Mouse (Mus musculus) midbrain, embryonic 11.5 days (tissue): ENCODE results near the gene E330021D16Rik. TPM values are rescaled to one million over a fixed set of nuclear protein-coding genes. Genes with fewer than 3 reads are reported as not detected.

ENCODE experiments used
- ATAC-seq: fragments of 200-750 bp; cut with Nextera tagmentation; 2 replicates; pipeline ENCODE4 v1.8.0; 2017; ENCODE audit warnings: moderate TSS enrichment, moderate library complexity; ENCODE audit not compliant: low FRiP score
- DNase-seq: peaks from one replicate; pipeline ENCODE4 v3.0.0; 2015; ENCODE audit warnings: low spot score; ENCODE audit errors: missing footprints
- H3K27ac ChIP-seq: fragments of 300-500 bp; sonication (generic); 2 replicates; pipeline ENCODE4 v1.5.1; 2014; ENCODE audit warnings: low read depth, low read length
- H3K27me3 ChIP-seq: fragments of 300-500 bp; sonication (generic); 2 replicates; pipeline ENCODE4 v1.6.1; 2014; ENCODE audit warnings: mild to moderate bottlenecking, low read length, moderate library complexity, mixed read lengths; ENCODE audit not compliant: control insufficient read depth, insufficient read depth
- H3K36me3 ChIP-seq: fragments of 300-500 bp; sonication (generic); 2 replicates; pipeline ENCODE4 v1.6.1; 2014; ENCODE audit warnings: mild to moderate bottlenecking, low read length, moderate library complexity, mixed read lengths; ENCODE audit not compliant: control insufficient read depth, insufficient read depth
- H3K4me1 ChIP-seq: fragments of 300-500 bp; sonication (generic); 2 replicates; pipeline ENCODE4 v1.6.1; 2014; ENCODE audit warnings: low read length; ENCODE audit not compliant: control insufficient read depth, insufficient read depth
- H3K4me2 ChIP-seq: fragments of 300-500 bp; sonication (generic); 2 replicates; pipeline ENCODE4 v1.6.1; 2014; ENCODE audit warnings: mild to moderate bottlenecking, moderate library complexity
- H3K4me3 ChIP-seq: fragments of 300-500 bp; sonication (generic); 2 replicates; pipeline ENCODE4 v1.5.1; 2014; ENCODE audit warnings: low read depth, low read length
- H3K9ac ChIP-seq: fragments of 300-500 bp; sonication (generic); 2 replicates; pipeline ENCODE4 v1.6.1; 2014; ENCODE audit warnings: low read length
- H3K9me3 ChIP-seq: fragments of 300-500 bp; sonication (generic); 2 replicates; pipeline ENCODE4 v1.6.1; 2016; ENCODE audit warnings: low read length; ENCODE audit not compliant: control insufficient read depth
- WGBS: fragments of 180-500 bp; shearing (Covaris S2); extraction: QIAGEN DNeasy Blood & Tissue Kit; methylation state at CpG from one replicate; pipeline ENCODE4 v1.1.7; 2014; 5-methylcytosine and 5-hydroxymethylcytosine counted together
- polyA plus RNA-seq: library from polyadenylated mRNA; unstranded; fragments of >200 nt; fragmentation: Nextera tagmentation; extraction: Ambion mirVana; gene quantifications from 2 replicates; pipeline ENCODE4 v1.2.1, GENCODE M21; 2014

E330021D16Rik gene
- polyA plus RNA-seq, 1 experiment from 2014 or later: not detected

GRCm38 (mm10) chr6:136427240-136427639 is 11.9 kb upstream of the E330021D16Rik start:
- no peak overlapping the region for H3K4me3 ChIP-seq
- H3K27ac ChIP-seq: no peak overlapping the region
- H3K4me1 ChIP-seq: no peaks in the 10 kb centered on the region
- WGBS: 90% methylated on average over 6 of the region's 6 CpGs
- no peaks in the 10 kb centered on the region for H3K27me3 ChIP-seq
- H3K9me3 ChIP-seq: no peaks in the 10 kb centered on the region
- ATAC-seq (no peak), DNase-seq (no peak)
- H3K4me2 ChIP-seq: no peak overlapping the region
- no peaks in the 10 kb centered on the region for H3K36me3 ChIP-seq
- no peak overlapping the region for H3K9ac ChIP-seq

GRCm38 (mm10) chr6:136425956-136426355 is 10.6 kb upstream of the E330021D16Rik start:
- Histone ChIP-seq H3K27ac (no peak overlapping the region), H3K9ac (no peak overlapping the region), H3K4me2 (no peak overlapping the region), H3K4me1 (no peaks in the 10 kb centered on the region), H3K27me3 (no peaks in the 10 kb centered on the region), H3K9me3 (no peaks in the 10 kb centered on the region), H3K36me3 (no peaks in the 10 kb centered on the region), H3K4me3 (no peak overlapping the region)
- 87% methylated on average over 5 of the region's 5 CpGs for WGBS
- ATAC-seq (no peak), DNase-seq (no peak)

GRCm38 (mm10) chr6:136424166-136424565 is 8.8 kb upstream of the E330021D16Rik start:
- no peak overlapping the region for H3K27ac ChIP-seq
- H3K4me1 ChIP-seq: no peaks in the 10 kb centered on the region
- no peak overlapping the region for H3K9ac ChIP-seq
- 85% methylated on average over 3 of the region's 3 CpGs for WGBS
- no peak overlapping the region for H3K4me2 ChIP-seq
- no peak overlapping the region for H3K4me3 ChIP-seq
- no peak for ATAC-seq
- DNase-seq: no peak
- H3K36me3 ChIP-seq: no peaks in the 10 kb centered on the region
- no peaks in the 10 kb centered on the region for H3K9me3 ChIP-seq
- no peaks in the 10 kb centered on the region for H3K27me3 ChIP-seq

- no peak overlapping the region for H3K4me3 ChIP-seq
- no peaks in the 10 kb centered on the region for H3K9me3 ChIP-seq
- no peak overlapping the region for H3K9ac ChIP-seq
- no peaks in the 10 kb centered on the region for H3K27me3 ChIP-seq
- H3K27ac ChIP-seq: no peak overlapping the region
- H3K4me1 ChIP-seq: no peaks in the 10 kb centered on the region
- H3K36me3 ChIP-seq: no peaks in the 10 kb centered on the region
- no peak overlapping the region for H3K4me2 ChIP-seq
- no peak for ATAC-seq
- DNase-seq: no peak
- WGBS: 93% methylated on average over 5 of the region's 5 CpGs
Measured at GRCm38 (mm10) chr6:136423201-136423600, 7.8 kb upstream of the E330021D16Rik start.

DNA sequence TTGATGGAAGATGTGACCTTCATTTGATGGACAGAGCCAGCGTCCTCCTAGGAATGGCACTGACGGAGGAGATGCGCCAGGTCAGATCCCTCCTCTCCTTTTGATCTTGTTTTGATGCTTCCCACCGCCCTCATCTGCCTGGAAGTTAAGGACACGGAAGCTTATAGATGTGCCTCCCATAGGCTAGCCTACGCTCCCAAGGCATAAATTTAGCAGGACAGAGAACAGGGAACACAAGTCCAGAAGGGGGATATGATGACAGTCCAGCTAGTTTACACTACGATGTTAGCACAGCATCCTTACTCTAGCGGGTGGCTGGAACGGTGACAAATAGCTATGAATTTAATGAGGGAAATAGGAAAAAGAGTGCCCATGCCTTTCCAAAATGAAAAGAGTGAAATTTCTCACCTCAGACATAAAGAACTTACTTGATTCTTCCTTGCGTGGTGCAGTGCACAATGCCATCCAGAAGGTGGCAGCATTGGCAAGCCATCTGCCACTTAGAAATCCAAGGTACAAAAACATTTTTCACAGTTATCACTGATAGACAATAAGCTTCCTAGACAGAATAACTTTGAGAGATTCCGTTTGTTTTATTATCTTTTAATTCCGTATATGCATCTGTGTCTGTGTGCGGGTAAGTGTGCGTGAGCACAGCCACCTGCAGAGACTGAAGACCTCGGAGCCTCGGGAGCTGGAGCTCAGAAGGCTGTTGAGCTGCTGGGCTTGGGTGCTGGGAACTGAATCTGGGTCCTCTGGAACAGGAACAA is 6.9 kb upstream of the E330021D16Rik start:
- 63% methylated on average over 16 of the region's 16 CpGs for WGBS
- no peak overlapping the region for H3K27ac ChIP-seq
- DNase-seq (peak; percentile 93), ATAC-seq (0 out of 2 replicates have a peak, but pooled peaks have one; percentile 41)
- no peaks in the 10 kb centered on the region for H3K36me3 ChIP-seq
- H3K4me2 ChIP-seq: no peak overlapping the region
- no peaks in the 10 kb centered on the region for H3K9me3 ChIP-seq
- no peak overlapping the region for H3K4me3 ChIP-seq
- no peaks in the 10 kb centered on the region for H3K4me1 ChIP-seq
- no peaks in the 10 kb centered on the region for H3K27me3 ChIP-seq
- no peak overlapping the region for H3K9ac ChIP-seq

DNA sequence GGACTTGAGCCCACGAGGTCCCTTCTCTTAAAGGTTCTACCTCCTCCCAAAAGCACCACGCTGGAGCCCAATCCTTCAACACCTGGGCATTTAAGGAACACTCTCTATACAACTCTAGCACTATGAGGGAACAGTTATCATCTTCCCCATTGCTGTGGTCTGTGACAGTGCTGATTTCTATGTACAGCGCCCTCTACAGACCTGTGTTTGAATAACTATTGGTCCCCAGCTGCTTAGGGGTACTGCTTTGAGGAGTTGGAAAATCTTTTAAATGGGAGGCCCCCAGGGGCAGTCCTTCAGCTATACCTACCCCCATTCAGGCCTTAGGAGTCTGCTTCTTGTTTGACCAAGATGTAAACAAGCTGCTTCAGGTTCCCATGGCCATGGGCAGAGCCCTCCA is 5.7 kb upstream of the E330021D16Rik start:
- H3K9ac ChIP-seq: no peak overlapping the region
- 62% methylated on average over 3 of the region's 3 CpGs for WGBS
- peak; percentile 28 for ATAC-seq
- no peaks in the 10 kb centered on the region for H3K36me3 ChIP-seq
- no peak for DNase-seq
- H3K4me3 ChIP-seq: no peak overlapping the region
- H3K4me1 ChIP-seq: no peaks in the 10 kb centered on the region
- no peaks in the 10 kb centered on the region for H3K9me3 ChIP-seq
- no peak overlapping the region for H3K27ac ChIP-seq
- H3K27me3 ChIP-seq: no peaks in the 10 kb centered on the region
- H3K4me2 ChIP-seq: no peak overlapping the region

DNA sequence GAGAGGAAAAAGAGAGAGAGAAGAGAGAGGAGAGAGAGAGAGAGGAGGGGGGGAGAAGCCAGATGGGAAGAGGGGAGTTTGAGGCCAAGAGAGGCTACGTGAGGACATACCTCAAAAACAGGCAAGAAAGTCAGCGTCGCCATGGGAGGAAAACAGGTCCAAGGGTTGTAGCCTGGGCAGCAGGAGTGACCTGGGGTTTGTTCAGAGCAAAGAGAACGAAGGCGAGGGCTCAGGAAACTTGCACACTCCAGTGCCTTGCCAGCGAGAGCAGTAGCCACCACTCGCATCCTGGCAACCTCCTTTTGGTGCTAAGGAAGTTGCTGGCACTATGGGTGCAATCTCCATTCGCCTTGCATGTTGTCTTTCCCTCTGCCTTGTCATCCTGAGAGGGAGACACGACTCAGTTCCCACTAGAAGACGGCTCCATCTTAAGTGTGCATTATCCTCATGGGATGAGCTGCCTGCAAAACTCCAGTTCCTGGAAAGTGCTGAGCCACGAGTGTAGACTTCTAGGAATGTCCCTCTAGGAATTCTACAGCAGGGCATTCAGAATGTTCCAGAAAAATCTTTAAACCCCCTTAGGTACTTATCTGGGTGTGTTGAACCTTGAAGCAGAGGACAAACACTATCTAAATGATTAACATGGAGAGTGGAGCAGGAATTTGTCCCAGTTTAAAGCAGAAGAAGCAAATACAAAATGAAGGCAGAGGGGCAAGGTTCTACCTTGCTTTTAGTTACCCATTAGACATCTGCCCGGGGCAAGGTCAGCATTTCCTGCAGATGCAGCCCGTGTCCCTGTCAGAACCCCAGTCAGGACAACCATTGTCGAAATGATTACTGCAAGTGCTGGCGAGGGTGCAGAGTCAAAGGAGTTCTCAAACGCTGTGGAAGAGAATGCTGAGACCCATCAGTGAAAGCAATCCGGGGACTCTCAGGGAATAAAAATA is 3.8 kb upstream of the E330021D16Rik start:
- no peak overlapping the region for H3K9ac ChIP-seq
- no peak overlapping the region for H3K4me3 ChIP-seq
- no peaks in the 10 kb centered on the region for H3K27me3 ChIP-seq
- H3K4me1 ChIP-seq: no peaks in the 10 kb centered on the region
- DNase-seq (no peak), ATAC-seq (no peak)
- H3K27ac ChIP-seq: no peak overlapping the region
- WGBS: 79% methylated on average over 17 of the region's 17 CpGs
- H3K36me3 ChIP-seq: no peaks in the 10 kb centered on the region
- H3K9me3 ChIP-seq: no peaks in the 10 kb centered on the region
- no peak overlapping the region for H3K4me2 ChIP-seq

GRCm38 (mm10) chr6:136418333-136418848 is 3.0 kb upstream of the E330021D16Rik start:
- no peak for DNase-seq
- no peak for ATAC-seq
- no peak overlapping the region for H3K9ac ChIP-seq
- no peaks in the 10 kb centered on the region for H3K36me3 ChIP-seq
- no peak overlapping the region for H3K4me2 ChIP-seq
- 81% methylated on average over 8 of the region's 8 CpGs for WGBS
- H3K4me1 ChIP-seq: no peaks in the 10 kb centered on the region
- no peak overlapping the region for H3K27ac ChIP-seq
- H3K4me3 ChIP-seq: no peak overlapping the region
- no peaks in the 10 kb centered on the region for H3K9me3 ChIP-seq
- no peaks in the 10 kb centered on the region for H3K27me3 ChIP-seq

DNA sequence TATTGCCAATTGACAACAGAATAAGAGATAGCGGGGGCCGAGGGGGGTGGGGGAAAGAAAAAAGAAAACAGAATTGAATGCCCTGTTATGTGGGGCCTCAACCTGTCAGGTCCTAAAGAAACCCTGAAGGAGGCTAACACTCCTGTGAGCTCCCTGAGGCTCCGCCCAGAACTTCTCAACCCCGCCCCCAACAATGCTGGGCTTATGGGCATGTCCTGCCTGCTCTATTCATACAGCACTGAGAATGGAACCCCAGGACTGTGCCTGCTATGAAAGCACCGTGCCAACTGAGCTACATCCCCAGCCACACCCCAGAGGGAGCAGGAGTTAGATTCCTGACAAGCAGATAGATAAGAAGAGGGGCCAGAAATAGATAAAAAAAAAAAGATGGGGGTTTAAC is 2.5 kb upstream of the E330021D16Rik start:
- DNase-seq: no peak
- Histone ChIP-seq H3K27me3 (no peaks in the 10 kb centered on the region), H3K9ac (no peak overlapping the region), H3K4me1 (no peaks in the 10 kb centered on the region), H3K4me3 (no peak overlapping the region), H3K27ac (no peak overlapping the region), H3K36me3 (no peaks in the 10 kb centered on the region), H3K9me3 (no peaks in the 10 kb centered on the region), H3K4me2 (no peak overlapping the region)
- no peak for ATAC-seq
- 74% methylated on average over 5 of the region's 5 CpGs for WGBS
